Mouse (Mus musculus) neural tube, embryonic 14.5 days (tissue): ENCODE measurements at regions not wholly inside any gene's neighbourhood (a gene's known extent, or its start where the extent isn't known, plus 50 kb on each side); places are given as distances from the start of the nearest gene placed in this dataset.

Experiments used
- ATAC-seq: fragments of 200-750 bp; cut with Nextera tagmentation; 2 replicates; pipeline ENCODE4 v1.8.0; 2017; ENCODE audit warnings: low read depth, mild to moderate bottlenecking, moderate TSS enrichment, moderate library complexity
- H3K27ac ChIP-seq: fragments of 300-500 bp; sonication (generic); 2 replicates; pipeline ENCODE4 v1.5.1; 2014; ENCODE audit warnings: low read depth, mild to moderate bottlenecking, control low read depth, low read length, moderate library complexity, mixed read lengths
- H3K27me3 ChIP-seq: fragments of 300-500 bp; sonication (generic); 2 replicates; pipeline ENCODE4 v1.6.1; 2014; ENCODE audit warnings: low read length; ENCODE audit not compliant: control insufficient read depth, insufficient read depth
- H3K36me3 ChIP-seq: fragments of 300-500 bp; sonication (generic); 2 replicates; pipeline ENCODE4 v1.6.1; 2014; ENCODE audit warnings: low read length, mixed read lengths; ENCODE audit not compliant: control insufficient read depth, insufficient read depth
- H3K4me1 ChIP-seq: fragments of 300-500 bp; sonication (generic); 2 replicates; pipeline ENCODE4 v1.6.1; 2014; ENCODE audit warnings: low read length; ENCODE audit not compliant: control insufficient read depth, insufficient read depth
- H3K4me2 ChIP-seq: fragments of 300-500 bp; sonication (generic); 2 replicates; pipeline ENCODE4 v1.6.1; 2014; ENCODE audit warnings: mild to moderate bottlenecking, low read depth, low read length, control low read depth
- H3K4me3 ChIP-seq: fragments of 300-500 bp; sonication (generic); 2 replicates; pipeline ENCODE4 v1.5.1; 2014; ENCODE audit warnings: low read depth, low read length, control low read depth, mixed read lengths
- H3K9ac ChIP-seq: fragments of 300-500 bp; sonication (generic); replicated peaks from 2 replicates; pipeline ENCODE4 v1.6.1; 2014; ENCODE audit warnings: low read depth, mild to moderate bottlenecking, control low read depth, low read length, mixed read lengths
- H3K9me3 ChIP-seq: fragments of 300-500 bp; sonication (generic); 2 replicates; pipeline ENCODE4 v1.6.1; 2016; ENCODE audit warnings: low read length; ENCODE audit not compliant: control insufficient read depth
- WGBS: fragments of 180-500 bp; shearing (Covaris S2); extraction: QIAGEN DNeasy Blood & Tissue Kit; methylation state at CpG from one replicate; pipeline ENCODE4 v1.1.7; 2014; 5-methylcytosine and 5-hydroxymethylcytosine counted together

GRCm38 (mm10) chr6:135539791-135540646 lies 177.7 kb downstream of the Emp1 start:
- H3K27me3 ChIP-seq: no peaks in the 10 kb centered on the region
- 37% methylated on average over 9 of the region's 9 CpGs for WGBS
- H3K36me3 ChIP-seq: no peaks in the 10 kb centered on the region
- no peak for ATAC-seq
- no peak overlapping the region for H3K27ac ChIP-seq
- H3K4me1 ChIP-seq: no peaks in the 10 kb centered on the region
- H3K9me3 ChIP-seq: no peaks in the 10 kb centered on the region
- H3K4me3 ChIP-seq: no peak overlapping the region
- H3K9ac ChIP-seq: no peak overlapping the region
- no peak overlapping the region for H3K4me2 ChIP-seq

- no peak for ATAC-seq
- H3K36me3 ChIP-seq: no peaks in the 10 kb centered on the region
- H3K9me3 ChIP-seq: no peaks in the 10 kb centered on the region
- no peak overlapping the region for H3K4me2 ChIP-seq
- no peak overlapping the region for H3K27ac ChIP-seq
- H3K9ac ChIP-seq: no peak overlapping the region
- WGBS: 61% methylated on average over 5 of the region's 5 CpGs
- no peaks in the 10 kb centered on the region for H3K27me3 ChIP-seq
- no peak overlapping the region for H3K4me3 ChIP-seq
- no peaks in the 10 kb centered on the region for H3K4me1 ChIP-seq
These were observed 179.2 kb downstream of the Emp1 start for GRCm38 (mm10) chr6:135541566-135541965.

GRCm38 (mm10) chr6:135542356-135542755 lies 180.0 kb downstream of the Emp1 start:
- ATAC-seq: no peak
- 78% methylated on average over 5 of the region's 5 CpGs for WGBS

GRCm38 (mm10) chr6:135543390-135543789 lies 181.0 kb downstream of the Emp1 start:
- Histone ChIP-seq H3K27ac (no peak overlapping the region), H3K4me2 (no peak overlapping the region), H3K9me3 (no peaks in the 10 kb centered on the region), H3K4me3 (no peak overlapping the region), H3K36me3 (no peaks in the 10 kb centered on the region), H3K4me1 (no peaks in the 10 kb centered on the region), H3K27me3 (no peaks in the 10 kb centered on the region), H3K9ac (no peak overlapping the region)
- ATAC-seq: no peak
- WGBS: 85% methylated on average over 3 of the region's 3 CpGs

More at GRCm38 (mm10) chr6:135542356-135542755, 180.0 kb downstream of the Emp1 start:
- Histone ChIP-seq H3K9ac (no peak overlapping the region), H3K27ac (no peak overlapping the region), H3K4me3 (no peak overlapping the region), H3K36me3 (no peaks in the 10 kb centered on the region), H3K4me2 (no peak overlapping the region), H3K4me1 (no peaks in the 10 kb centered on the region), H3K9me3 (no peaks in the 10 kb centered on the region), H3K27me3 (no peaks in the 10 kb centered on the region)

GRCm38 (mm10) chr6:135543863-135544262 lies 181.5 kb downstream of the Emp1 start:
- WGBS: 46% methylated on average over 3 of the region's 3 CpGs
- ATAC-seq: no peak
- H3K4me3 ChIP-seq: no peak overlapping the region
- H3K36me3 ChIP-seq: no peaks in the 10 kb centered on the region
- no peak overlapping the region for H3K27ac ChIP-seq
- no peaks in the 10 kb centered on the region for H3K4me1 ChIP-seq
- H3K9ac ChIP-seq: no peak overlapping the region
- H3K9me3 ChIP-seq: no peaks in the 10 kb centered on the region
- H3K4me2 ChIP-seq: no peak overlapping the region
- no peaks in the 10 kb centered on the region for H3K27me3 ChIP-seq

- Histone ChIP-seq H3K9ac (no peak overlapping the region), H3K36me3 (no peaks in the 10 kb centered on the region), H3K9me3 (no peaks in the 10 kb centered on the region), H3K4me1 (peaks cover 5% of the 10 kb centered on the region), H3K4me2 (no peak overlapping the region), H3K4me3 (no peak overlapping the region), H3K27me3 (no peaks in the 10 kb centered on the region), H3K27ac (no peak overlapping the region)
- no peak; the same call in 1 of the 2 replicates for ATAC-seq
- 29% methylated on average over 3 of the region's 3 CpGs for WGBS
These were observed 188.1 kb downstream of the Emp1 start for GRCm38 (mm10) chr6:135550368-135550950.

GRCm38 (mm10) chr6:135552396-135552795 lies 190.1 kb downstream of the Emp1 start:
- Histone ChIP-seq H3K36me3 (no peaks in the 10 kb centered on the region), H3K4me3 (no peak overlapping the region), H3K9ac (no peak overlapping the region), H3K4me1 (peaks cover 5% of the 10 kb centered on the region), H3K27me3 (no peaks in the 10 kb centered on the region), H3K9me3 (no peaks in the 10 kb centered on the region), H3K4me2 (no peak overlapping the region), H3K27ac (no peak overlapping the region)
- 82% methylated on average over 3 of the region's 3 CpGs for WGBS
- ATAC-seq: no peak

GRCm38 (mm10) chr6:135559501-135559907 lies 197.2 kb downstream of the Emp1 start:
- Histone ChIP-seq H3K36me3 (no peaks in the 10 kb centered on the region), H3K27me3 (no peaks in the 10 kb centered on the region), H3K9me3 (no peaks in the 10 kb centered on the region), H3K4me3 (no peak overlapping the region), H3K4me1 (peaks cover 12% of the 10 kb centered on the region; the same call in 1 of the 2 replicates), H3K27ac (peak overlapping the region; percentile 55; the same call in 1 of the 2 replicates), H3K9ac (no peak overlapping the region), H3K4me2 (no peak overlapping the region)
- ATAC-seq: peak; percentile 97
- WGBS: 25% methylated on average over 5 of the region's 5 CpGs

GRCm38 (mm10) chr6:135562267-135562666 lies 199.9 kb downstream of the Emp1 start:
- Histone ChIP-seq H3K4me3 (no peak overlapping the region), H3K4me2 (no peak overlapping the region), H3K9me3 (no peaks in the 10 kb centered on the region), H3K27ac (no peak overlapping the region), H3K36me3 (no peaks in the 10 kb centered on the region), H3K9ac (no peak overlapping the region), H3K27me3 (no peaks in the 10 kb centered on the region), H3K4me1 (peaks cover 12% of the 10 kb centered on the region; the same call in 1 of the 2 replicates)
- WGBS: 96% methylated on average over 2 of the region's 2 CpGs
- ATAC-seq: no peak
